Mouse (Mus musculus) c-Kit-positive CD71-positive TER-119-negative erythroid progenitor cells, embryonic 14.5 days (primary cell): ENCODE measurements around the gene Adssl1.
A peak's percentile ranks its signal among the peaks of the same experiment; 100 is the strongest.

Experiments used
- DNase-seq: peaks from one replicate; pipeline ENCODE4 v3.0.0-alpha.2; 2013; ENCODE audit warnings: low read depth

Gene Adssl1

GRCm38 (mm10) chr12:112654076-112654475, 34.2 kb downstream of the Adssl1 start:
- no peak for DNase-seq

GRCm38 (mm10) chr12:112658619-112659018, 38.8 kb downstream of the Adssl1 start:
- no peak for DNase-seq

- no peak for DNase-seq
Observed at GRCm38 (mm10) chr12:112659109-112659508, 39.3 kb downstream of the Adssl1 start.

GRCm38 (mm10) chr12:112660576-112661326, 40.9 kb downstream of the Adssl1 start:
- no peak for DNase-seq

GRCm38 (mm10) chr12:112661327-112661605, 41.4 kb downstream of the Adssl1 start:
- DNase-seq = no peak

GRCm38 (mm10) chr12:112661851-112662250, 42.0 kb downstream of the Adssl1 start:
- DNase-seq = no peak

GRCm38 (mm10) chr12:112663303-112663702, 43.5 kb downstream of the Adssl1 start:
- DNase-seq = no peak

- DNase-seq = no peak
Observed at GRCm38 (mm10) chr12:112663716-112664115, 43.9 kb downstream of the Adssl1 start.

- no peak for DNase-seq
Observed at GRCm38 (mm10) chr12:112664124-112664523, 44.3 kb downstream of the Adssl1 start.

GRCm38 (mm10) chr12:112664656-112665055, 44.8 kb downstream of the Adssl1 start:
- no peak for DNase-seq

- no peak for DNase-seq
Observed at GRCm38 (mm10) chr12:112665445-112665844, 45.6 kb downstream of the Adssl1 start.

- no peak for DNase-seq
Observed at GRCm38 (mm10) chr12:112665881-112666544, 46.2 kb downstream of the Adssl1 start.

- DNase-seq = no peak
Observed at GRCm38 (mm10) chr12:112667619-112668297, 47.9 kb downstream of the Adssl1 start.

GRCm38 (mm10) chr12:112670718-112671393, 51.0 kb downstream of the Adssl1 start:
- DNase-seq = no peak

- no peak for DNase-seq
Observed at GRCm38 (mm10) chr12:112671891-112672290, 52.0 kb downstream of the Adssl1 start.

- DNase-seq = no peak
Observed at GRCm38 (mm10) chr12:112672744-112673575, 53.1 kb downstream of the Adssl1 start.

- DNase-seq = no peak
Observed at GRCm38 (mm10) chr12:112673576-112674091, 53.8 kb downstream of the Adssl1 start.

- DNase-seq = peak; percentile 61
Observed at GRCm38 (mm10) chr12:112674132-112675011, 54.5 kb downstream of the Adssl1 start, which contains the start of gene Akt1. Gene Akt1, minus strand, starts transcription at chr12:112674884.

- peak; percentile 87 for DNase-seq
Observed at GRCm38 (mm10) chr12:112675245-112676035, 55.6 kb downstream of the Adssl1 start.

GRCm38 (mm10) chr12:112677076-112677475, 57.2 kb downstream of the Adssl1 start:
- no peak for DNase-seq
